Mouse (Mus musculus): ENCODE data around the gene Gm10799. TPM values are rescaled to one million over a fixed set of nuclear protein-coding genes. Genes with fewer than 3 reads are reported as not detected.
"Not testable (repeated sequence)": the region's sequence is repeated elsewhere in the genome, so short reads cannot be mapped to it uniquely, and the experiment has no call there.

Gm10799 gene
- total and polyA plus RNA-seq, 3 experiments, result not detected

- Histone ChIP-seq H3K27me3 (ENCODE audit: control insufficient read depth, insufficient read depth, low read length) (no peaks in the 10 kb centered on the region), H3K27ac (no peak overlapping the region), H3K9ac (ENCODE audit: low read depth, low read length) (no peak overlapping the region), H3K4me3 (no peak overlapping the region), H3K79me2 (replicated peaks; ENCODE audit: control insufficient read depth, insufficient read depth, low read length) (no peaks in the 10 kb centered on the region; the same call in 1 of the 2 replicates), H3K36me3 (ENCODE audit: control insufficient read depth, insufficient read depth, low read length) (peaks cover 2% of the 10 kb centered on the region), H3K4me1 (ENCODE audit: control insufficient read depth, insufficient read depth, low read length) (peaks cover 5% of the 10 kb centered on the region)
- TF ChIP-seq CTCF (IDR thresholded peaks at IDR 0.05) (no peak), POLR2A (IDR thresholded peaks at IDR 0.05; ENCODE audit: insufficient read depth, low read depth, low read length) (no peak), EP300 (IDR thresholded peaks at IDR 0.05; ENCODE audit: insufficient read depth, low read depth, low read length) (no peak)
- DNase-seq, result no peak
- intact Hi-C loops (cut with DNase I), result no loop called here
- WGBS, result 84% methylated on average over 6 of the region's 6 CpGs
These were observed 36.5 kb upstream of the Gm10799 start for GRCm38 (mm10) chr2:104104800-104105199.

DNA sequence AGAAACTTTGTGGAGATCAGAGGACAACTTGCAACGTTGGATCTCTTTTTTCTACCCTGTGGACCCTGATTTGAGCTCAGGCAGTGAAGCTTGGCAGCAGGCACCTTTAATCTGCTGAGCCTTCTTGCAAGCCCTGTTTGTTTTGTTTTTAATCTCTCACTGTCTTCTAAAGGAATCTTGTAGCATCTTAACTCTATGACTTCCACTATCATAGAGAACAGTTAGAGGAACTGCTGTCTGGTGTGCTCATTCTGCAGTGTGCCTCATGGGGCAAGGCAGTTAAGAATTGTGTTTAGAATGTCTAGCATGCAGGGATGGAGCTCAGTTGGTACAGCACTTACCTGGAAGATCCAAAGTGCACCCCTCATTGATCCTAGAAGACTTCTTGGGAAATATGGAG is 31.6 kb upstream of the Gm10799 start:
- H3K27ac ChIP-seq, result no peak overlapping the region
- DNase-seq, result no peak
- H3K9ac ChIP-seq (ENCODE audit: low read depth, low read length), result no peak overlapping the region
- intact Hi-C loops (cut with DNase I), result no loop called here
- no peak overlapping the region for H3K4me3 ChIP-seq
- TF ChIP-seq EP300 (IDR thresholded peaks at IDR 0.05; ENCODE audit: insufficient read depth, low read depth, low read length) (no peak), POLR2A (IDR thresholded peaks at IDR 0.05; ENCODE audit: insufficient read depth, low read depth, low read length) (no peak), CTCF (IDR thresholded peaks at IDR 0.05) (no peak)
- H3K27me3 ChIP-seq (ENCODE audit: control insufficient read depth, insufficient read depth, low read length), result no peaks in the 10 kb centered on the region
- 63% methylated on average over 1 of the region's 1 CpGs for WGBS
- H3K79me2 ChIP-seq (replicated peaks; ENCODE audit: control insufficient read depth, insufficient read depth, low read length), result no peaks in the 10 kb centered on the region
- peaks cover 3% of the 10 kb centered on the region for H3K36me3 ChIP-seq (ENCODE audit: control insufficient read depth, insufficient read depth, low read length)
- peaks cover 12% of the 10 kb centered on the region for H3K4me1 ChIP-seq (ENCODE audit: control insufficient read depth, insufficient read depth, low read length)

DNA sequence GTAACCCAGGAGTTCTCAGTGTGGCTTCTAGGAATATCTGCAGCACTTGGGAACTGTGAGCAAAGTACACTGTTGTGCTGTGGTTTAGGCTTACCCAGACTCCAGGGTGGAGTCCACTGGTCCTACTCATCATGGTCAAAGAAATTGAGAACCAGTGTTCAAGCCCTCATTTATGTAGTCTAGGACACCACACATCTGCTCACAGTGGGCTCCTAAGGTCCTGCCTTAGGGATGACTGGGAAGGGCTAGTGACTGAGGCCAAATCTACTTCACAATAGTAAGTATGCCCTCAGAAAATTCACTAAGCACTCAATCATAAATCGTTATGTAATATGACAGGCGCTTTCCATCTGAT is 30.9 kb upstream of the Gm10799 start:
- no peaks in the 10 kb centered on the region for H3K27me3 ChIP-seq (ENCODE audit: control insufficient read depth, insufficient read depth, low read length)
- H3K79me2 ChIP-seq (replicated peaks; ENCODE audit: control insufficient read depth, insufficient read depth, low read length), result no peaks in the 10 kb centered on the region
- no peak for TF ChIP-seq POLR2A (IDR thresholded peaks at IDR 0.05; ENCODE audit: insufficient read depth, low read depth, low read length)
- no peak for TF ChIP-seq EP300 (IDR thresholded peaks at IDR 0.05; ENCODE audit: insufficient read depth, low read depth, low read length)
- TF ChIP-seq CTCF (IDR thresholded peaks at IDR 0.05), result no peak
- H3K36me3 ChIP-seq (ENCODE audit: control insufficient read depth, insufficient read depth, low read length), result peaks cover 3% of the 10 kb centered on the region
- intact Hi-C loops (cut with DNase I), result no loop called here
- no peak overlapping the region for H3K4me3 ChIP-seq
- no peak for DNase-seq
- no peak overlapping the region for H3K9ac ChIP-seq (ENCODE audit: low read depth, low read length)
- WGBS, result 90% methylated on average over 2 of the region's 2 CpGs
- peaks cover 12% of the 10 kb centered on the region for H3K4me1 ChIP-seq (ENCODE audit: control insufficient read depth, insufficient read depth, low read length)
- no peak overlapping the region for H3K27ac ChIP-seq

GRCm38 (mm10) chr2:104098529-104099230 is 30.3 kb upstream of the Gm10799 start:
- Histone ChIP-seq H3K27ac (no peak overlapping the region), H3K4me3 (no peak overlapping the region), H3K79me2 (replicated peaks; ENCODE audit: control insufficient read depth, insufficient read depth, low read length) (no peaks in the 10 kb centered on the region), H3K9ac (ENCODE audit: low read depth, low read length) (no peak overlapping the region), H3K36me3 (ENCODE audit: control insufficient read depth, insufficient read depth, low read length) (peaks cover 3% of the 10 kb centered on the region), H3K27me3 (ENCODE audit: control insufficient read depth, insufficient read depth, low read length) (no peaks in the 10 kb centered on the region), H3K4me1 (ENCODE audit: control insufficient read depth, insufficient read depth, low read length) (peaks cover 12% of the 10 kb centered on the region)
- DNase-seq, result no peak
- TF ChIP-seq EP300 (IDR thresholded peaks at IDR 0.05; ENCODE audit: insufficient read depth, low read depth, low read length) (no peak), POLR2A (IDR thresholded peaks at IDR 0.05; ENCODE audit: insufficient read depth, low read depth, low read length) (no peak), CTCF (IDR thresholded peaks at IDR 0.05) (no peak)
- 11% methylated on average over 3 of the region's 3 CpGs for WGBS
- intact Hi-C loops (cut with DNase I), result no loop called here

DNA sequence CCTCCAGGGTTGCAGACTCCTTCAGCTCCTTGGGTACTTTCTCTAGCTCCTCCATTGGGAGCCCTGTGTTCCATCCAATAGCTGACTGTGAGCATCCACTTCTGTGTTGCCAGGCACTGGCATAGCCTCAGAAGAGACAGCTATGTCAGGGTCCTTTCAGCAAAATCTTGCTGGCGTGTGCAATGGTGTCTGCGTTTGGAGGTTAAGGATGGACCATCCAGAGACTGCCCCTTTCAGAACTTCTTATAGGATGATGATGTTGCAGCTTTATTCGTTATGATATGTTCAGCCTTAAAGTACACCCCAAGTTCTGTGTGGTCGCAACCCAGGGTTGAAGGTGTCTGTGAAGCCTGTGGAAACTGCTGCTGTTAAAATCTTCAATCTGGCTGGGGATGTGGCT is 29.0 kb upstream of the Gm10799 start:
- WGBS, result 86% methylated on average over 4 of the region's 4 CpGs
- not testable (repeated sequence) for H3K4me3 ChIP-seq; H3K9ac ChIP-seq (ENCODE audit: low read depth, low read length); H3K36me3 ChIP-seq (ENCODE audit: control insufficient read depth, insufficient read depth, low read length); H3K27me3 ChIP-seq (ENCODE audit: control insufficient read depth, insufficient read depth, low read length); DNase-seq; H3K27ac ChIP-seq; H3K4me1 ChIP-seq (ENCODE audit: control insufficient read depth, insufficient read depth, low read length); H3K79me2 ChIP-seq (replicated peaks; ENCODE audit: control insufficient read depth, insufficient read depth, low read length)
- intact Hi-C loops (cut with DNase I), result loop anchor here (2.0 kb wide), 1 partner anchor 61 kb away; no protein-coding TSS in a partner anchor

DNA sequence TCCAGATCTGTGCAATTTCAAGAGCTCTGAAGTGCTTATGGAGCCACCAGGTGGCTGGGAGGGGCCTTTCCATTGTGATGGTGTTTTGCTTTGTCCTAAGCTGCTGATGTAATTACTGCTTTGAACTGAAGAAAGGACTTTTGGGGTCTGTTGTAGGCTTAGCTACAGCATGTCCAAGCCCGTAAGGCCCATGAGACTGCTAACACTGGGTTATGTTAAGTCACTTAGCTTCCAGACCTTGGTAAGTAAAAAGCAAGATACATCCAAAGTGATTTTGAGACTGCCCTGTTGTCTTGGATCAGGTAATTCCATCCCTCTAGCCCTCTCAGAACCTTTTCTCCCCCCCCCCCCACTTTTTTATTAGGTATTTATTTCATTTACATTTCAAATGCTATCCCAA is 28.4 kb upstream of the Gm10799 start:
- peak; percentile 39; the same call in 1 of the 2 replicates for TF ChIP-seq CTCF (IDR thresholded peaks at IDR 0.05)
- DNase-seq; H3K27me3 ChIP-seq (ENCODE audit: control insufficient read depth, insufficient read depth, low read length); H3K79me2 ChIP-seq (replicated peaks; ENCODE audit: control insufficient read depth, insufficient read depth, low read length); H3K4me3 ChIP-seq; H3K4me1 ChIP-seq (ENCODE audit: control insufficient read depth, insufficient read depth, low read length); H3K9ac ChIP-seq (ENCODE audit: low read depth, low read length); H3K36me3 ChIP-seq (ENCODE audit: control insufficient read depth, insufficient read depth, low read length): not testable (repeated sequence)
- 37% methylated on average over 1 of the region's 1 CpGs for WGBS
- H3K27ac ChIP-seq, result peak overlapping the region; percentile 26; the same call in 1 of the 2 replicates
- intact Hi-C loops (cut with DNase I), result loop anchor here (2.0 kb wide), 1 partner anchor 60 kb away; no protein-coding TSS in a partner anchor
